Mouse (Mus musculus) spleen, adult 2 months (tissue): ENCODE results near the gene Trex1. TPM values are rescaled to one million over a fixed set of nuclear protein-coding genes. Genes with fewer than 3 reads are reported as not detected.

ENCODE experiments used
- DNase-seq, 2 experiments: peaks; one replicate each; pipeline versions ENCODE4 v3.0.0 to v3.0.0-alpha.2; 2012 to 2021; ENCODE audit warnings: low spot score in 2 of 2, low read depth in 1 of 2
- H3K27ac ChIP-seq: fragments of 200-500 bp; 2 replicates; pipeline ENCODE4 v1.5.1; 2012; ENCODE audit warnings: low read length, inconsistent platforms; ENCODE audit not compliant: insufficient read depth
- H3K27me3 ChIP-seq: fragments of 200-500 bp; 2 replicates; pipeline ENCODE4 v1.6.1; 2012; ENCODE audit warnings: mild to moderate bottlenecking, moderate library complexity, low read length, inconsistent platforms; ENCODE audit not compliant: control insufficient read depth, insufficient read depth
- H3K36me3 ChIP-seq: fragments of 200-500 bp; 2 replicates; pipeline ENCODE4 v1.6.1; 2012; ENCODE audit warnings: mild to moderate bottlenecking, low read length, inconsistent platforms; ENCODE audit not compliant: control insufficient read depth, insufficient read depth
- H3K4me1 ChIP-seq: fragments of 200-500 bp; 2 replicates; pipeline ENCODE4 v1.6.1; 2011; ENCODE audit warnings: inconsistent platforms; ENCODE audit not compliant: control insufficient read depth, insufficient read depth, insufficient read length
- H3K4me3 ChIP-seq: fragments of 200-500 bp; 2 replicates; pipeline ENCODE4 v1.5.1; 2011; ENCODE audit warnings: mild to moderate bottlenecking, inconsistent platforms; ENCODE audit not compliant: insufficient read depth, insufficient read length; ENCODE audit errors: extremely low read depth
- CTCF ChIP-seq: fragments of 200-500 bp; IDR thresholded peaks from 2 replicates; pipeline ENCODE4 v1.5.1; 2011; ENCODE audit warnings: mild to moderate bottlenecking, inconsistent platforms; ENCODE audit not compliant: insufficient read depth, insufficient read length, insufficient replicate concordance; ENCODE audit errors: extremely low read depth
- POLR2A ChIP-seq: fragments of 200-500 bp; IDR thresholded peaks from 2 replicates; pipeline ENCODE4 v1.6.1; 2011; ENCODE audit warnings: low read depth, low read length, inconsistent platforms
- WGBS: fragments of 180-500 bp; shearing (Covaris S2); methylation state at CpG from one replicate; pipeline ENCODE4 v1.1.7; 2018; 5-methylcytosine and 5-hydroxymethylcytosine counted together
- polyA plus RNA-seq: library from polyadenylated mRNA; depleted of rRNA; stranded (reverse); fragments of >200 nt; gene quantifications from 2 replicates; pipeline ENCODE4 v1.2.3, GENCODE M21; 2012

The Trex1 gene
- polyA plus RNA-seq, 1 experiment = 137 TPM

- no peak for DNase-seq
- H3K27ac ChIP-seq = peak overlapping the region; percentile 35; the same call in 1 of the 2 replicates
- 0 out of 2 replicates have a peak, but pooled peaks cover 2% of the 10 kb centered on the region for H3K36me3 ChIP-seq
- peaks cover 4% of the 10 kb centered on the region for H3K27me3 ChIP-seq
- H3K4me1 ChIP-seq = peaks cover 4% of the 10 kb centered on the region
- 86% methylated on average over 9 of the region's 9 CpGs for WGBS
- TF ChIP-seq CTCF (no peak), POLR2A (no peak)
- peak overlapping the region; percentile 6; the same call in 1 of the 2 replicates for H3K4me3 ChIP-seq
Observed at GRCm38 (mm10) chr9:109096251-109096661, 36.7 kb upstream of the Trex1 start.

DNA sequence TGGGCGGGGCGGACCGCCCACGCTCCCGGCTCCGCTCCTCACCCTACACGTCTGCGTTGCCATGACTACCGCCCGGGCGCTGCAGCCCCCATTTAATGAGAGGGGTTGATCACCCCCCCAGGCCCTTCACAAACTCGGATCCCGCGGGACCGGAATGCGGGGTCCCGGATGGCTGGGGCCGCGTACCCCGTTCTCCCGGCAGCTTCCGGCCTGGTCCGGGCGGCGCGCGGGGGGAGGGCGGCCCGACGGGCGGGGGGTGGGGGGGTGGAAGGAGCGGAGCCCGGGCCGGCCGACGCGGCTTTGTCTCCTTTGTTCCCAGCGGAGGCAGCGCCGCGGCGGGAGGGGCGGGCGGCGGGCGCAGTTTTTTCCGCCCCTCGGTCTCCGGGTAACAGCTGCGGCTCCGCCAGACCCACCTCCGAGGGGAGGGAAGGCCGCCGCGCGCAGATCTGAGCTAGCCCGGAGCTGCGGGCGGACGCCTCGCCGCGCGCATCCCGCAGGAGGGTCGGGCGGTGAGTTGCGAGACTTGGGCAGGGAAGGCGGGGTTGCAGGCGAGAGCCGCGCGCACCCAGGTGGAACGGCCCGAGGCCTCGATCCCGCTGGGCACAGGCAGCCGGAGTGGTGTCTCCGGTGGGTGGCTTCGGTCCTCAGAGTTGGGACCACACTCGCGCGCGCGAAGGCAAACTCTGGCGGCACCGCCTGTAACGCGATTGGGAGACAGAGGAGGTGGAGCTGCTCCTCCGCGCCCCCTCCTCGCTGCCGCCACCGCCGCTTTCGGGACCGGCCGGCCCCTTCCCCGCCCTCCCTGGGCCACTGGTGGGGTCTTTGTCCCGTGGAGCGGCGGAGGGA is 35.8 kb upstream of the Trex1 start, which contains the start of gene Plxnb1:
TSS of gene Plxnb1 (plus strand) at position 253 of the 846 bp plus-strand sequence.
- Histone ChIP-seq H3K4me3 (peak within 1 kb of the TSS; percentile 64), H3K27me3 (peaks cover 4% of the 10 kb centered on the region), H3K4me1 (peaks cover 4% of the 10 kb centered on the region), H3K36me3 (peaks cover 6% of the 10 kb centered on the region), H3K27ac (peak within 1 kb of the TSS; percentile 36)
- WGBS = under 1% methylated on average over 98 of the region's 102 CpGs
- TF ChIP-seq CTCF = no peak
- no peak for TF ChIP-seq POLR2A
- DNase-seq = peak; percentile 7 to 44

- H3K4me3 ChIP-seq = peak overlapping the region; percentile 64; the same call in 1 of the 2 replicates
- peaks cover 4% of the 10 kb centered on the region for H3K27me3 ChIP-seq
- H3K36me3 ChIP-seq = peaks cover 9% of the 10 kb centered on the region
- H3K4me1 ChIP-seq = peaks cover 4% of the 10 kb centered on the region
- DNase-seq = no peak
- H3K27ac ChIP-seq = no peak overlapping the region
- 13% methylated on average over 21 of the region's 21 CpGs for WGBS
- TF ChIP-seq CTCF (no peak), POLR2A (no peak)
Observed at GRCm38 (mm10) chr9:109094553-109095136, 35.1 kb upstream of the Trex1 start.

- peaks cover 12% of the 10 kb centered on the region for H3K36me3 ChIP-seq
- peaks cover 4% of the 10 kb centered on the region for H3K27me3 ChIP-seq
- no peak for DNase-seq
- H3K27ac ChIP-seq = no peak overlapping the region
- WGBS = 54% methylated on average over 11 of the region's 11 CpGs
- H3K4me1 ChIP-seq = peaks cover 4% of the 10 kb centered on the region
- H3K4me3 ChIP-seq = no peak overlapping the region
- TF ChIP-seq POLR2A = no peak
- TF ChIP-seq CTCF = no peak
Observed at GRCm38 (mm10) chr9:109093786-109094552, 34.4 kb upstream of the Trex1 start.

GRCm38 (mm10) chr9:109092799-109093198 is 33.3 kb upstream of the Trex1 start:
- no peak for DNase-seq
- H3K27ac ChIP-seq = no peak overlapping the region
- 97% methylated on average over 6 of the region's 6 CpGs for WGBS
- H3K4me3 ChIP-seq = no peak overlapping the region
- H3K27me3 ChIP-seq = peaks cover 4% of the 10 kb centered on the region
- peaks cover 12% of the 10 kb centered on the region for H3K36me3 ChIP-seq
- TF ChIP-seq POLR2A (no peak), CTCF (no peak)
- peaks cover 4% of the 10 kb centered on the region for H3K4me1 ChIP-seq

DNA sequence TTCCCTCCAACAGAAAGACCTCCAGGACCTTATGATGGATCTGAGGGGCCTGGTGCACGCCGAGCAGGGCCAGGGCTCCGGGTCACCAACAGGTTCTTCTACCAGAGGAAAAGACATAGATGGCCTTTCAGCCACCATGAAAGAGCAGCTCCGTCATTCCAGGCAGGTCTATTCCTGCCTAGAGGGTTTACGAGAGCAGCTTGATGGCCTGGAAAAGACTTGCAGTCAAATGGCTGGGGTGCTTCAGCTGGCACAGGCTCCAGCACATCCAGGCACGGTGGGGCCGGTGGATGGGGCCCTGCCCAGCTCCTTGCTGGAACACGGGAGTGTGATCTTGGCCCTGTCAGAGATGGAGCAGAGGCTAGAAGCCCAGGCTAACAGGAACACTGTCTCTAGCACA is 32.3 kb upstream of the Trex1 start:
- WGBS = 95% methylated on average over 8 of the region's 8 CpGs
- Histone ChIP-seq H3K27me3 (peaks cover 4% of the 10 kb centered on the region), H3K4me1 (peaks cover 4% of the 10 kb centered on the region), H3K36me3 (peaks cover 12% of the 10 kb centered on the region), H3K4me3 (no peak overlapping the region), H3K27ac (no peak overlapping the region)
- DNase-seq = no peak
- no peak for TF ChIP-seq POLR2A
- no peak for TF ChIP-seq CTCF
